ENCODE assay signal across 7 mouse cellular contexts in the genomic region with DNA sequence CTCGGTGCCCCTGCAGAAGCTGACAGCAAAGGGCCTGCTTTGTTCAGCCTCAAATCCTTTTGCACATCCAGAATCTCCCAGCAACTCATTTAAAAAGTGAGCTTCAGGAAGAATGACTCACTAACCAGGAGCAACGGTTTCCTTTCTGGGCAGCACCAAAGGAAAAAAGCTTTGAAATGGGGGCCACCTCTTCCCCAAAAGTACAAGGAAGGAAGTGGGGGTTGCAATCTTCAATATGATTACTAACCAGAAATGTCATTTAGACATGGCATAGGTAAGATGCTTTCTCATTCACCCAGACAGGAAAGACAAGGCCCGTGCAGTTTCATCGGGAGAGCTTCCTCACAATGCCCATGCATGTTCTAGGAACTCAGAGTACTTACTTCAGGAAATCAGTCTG. TPM values are rescaled to one million over a fixed set of nuclear protein-coding genes. Genes with fewer than 3 reads are reported as not detected.
DNase-seq lines count a peak whose midpoint lies in the region; ATAC-seq lines count a peak whose summit lies in the region.

No protein-coding gene starts in this region.

- DNase-seq in limb, embryonic 10.5 days (ENCODE audit: low spot score), result no peak
- peak; percentile 59 for DNase-seq in brain, adult 2 months (ENCODE audit: low read depth, low spot score)
- DNase-seq in ovary, postnatal 10 days (ENCODE audit: low spot score), result no peak
- DNase-seq in spleen, postnatal 4 days (ENCODE audit: low spot score in 2 of 2), result no peak

- H3K9me3 ChIP-seq in limb, embryonic 13.5 days, result no peaks in the 10 kb centered on the region
- H3K9me3 ChIP-seq in limb, embryonic 10.5 days (replicated peaks), result no peaks in the 10 kb centered on the region
- H3K9me3 ChIP-seq in heart, embryonic 15.5 days (replicated peaks), result no peaks in the 10 kb centered on the region
- H3K9me3 ChIP-seq in megakaryocyte, embryonic 14.5 days, result no peaks in the 10 kb centered on the region

- no peaks in the 10 kb centered on the region for H3K27me3 ChIP-seq in limb, embryonic 13.5 days
- H3K27me3 ChIP-seq in limb, embryonic 10.5 days (ENCODE audit: low read depth, poor library complexity, severe bottlenecking), result no peaks in the 10 kb centered on the region
- H3K27me3 ChIP-seq in heart, embryonic 15.5 days, result no peaks in the 10 kb centered on the region
- H3K27me3 ChIP-seq in megakaryocyte, embryonic 14.5 days (replicated peaks), result no peaks in the 10 kb centered on the region

- H3K4me1 ChIP-seq in limb, embryonic 13.5 days, result peaks cover 9% of the 10 kb centered on the region
- peaks cover 34% of the 10 kb centered on the region for H3K4me1 ChIP-seq in limb, embryonic 10.5 days
- H3K4me1 ChIP-seq in heart, embryonic 15.5 days (replicated peaks), result peaks cover 62% of the 10 kb centered on the region
- peaks cover 93% of the 10 kb centered on the region for H3K4me1 ChIP-seq in megakaryocyte, embryonic 14.5 days

- H3K4me3 ChIP-seq in limb, embryonic 13.5 days, result no peak overlapping the region
- no peak overlapping the region for H3K4me3 ChIP-seq in limb, embryonic 10.5 days
- H3K4me3 ChIP-seq in heart, embryonic 15.5 days, result no peak overlapping the region
- H3K4me3 ChIP-seq in megakaryocyte, embryonic 14.5 days (replicated peaks), result peak overlapping the region; percentile 76

- no peak overlapping the region for H3K27ac ChIP-seq in limb, embryonic 13.5 days
- H3K27ac ChIP-seq in limb, embryonic 10.5 days, result no peak overlapping the region
- H3K27ac ChIP-seq in heart, embryonic 15.5 days, result peak overlapping the region; percentile 82

- peaks cover 39% of the 10 kb centered on the region for H3K36me3 ChIP-seq in limb, embryonic 13.5 days
- H3K36me3 ChIP-seq in limb, embryonic 10.5 days, result peaks cover 42% of the 10 kb centered on the region
- H3K36me3 ChIP-seq in heart, embryonic 15.5 days, result peaks cover 31% of the 10 kb centered on the region
- H3K36me3 ChIP-seq in megakaryocyte, embryonic 14.5 days (replicated peaks; ENCODE audit: low read length), result peaks cover 67% of the 10 kb centered on the region

- 83% methylated on average over 4 of the region's 4 CpGs for WGBS in limb, embryonic 13.5 days
- WGBS in limb, embryonic 10.5 days, result 82% methylated on average over 4 of the region's 4 CpGs
- 46% methylated on average over 4 of the region's 4 CpGs for WGBS in heart, embryonic 15.5 days

- no peak overlapping the region for H3K4me2 ChIP-seq in limb, embryonic 13.5 days (replicated peaks)
- H3K4me2 ChIP-seq in heart, embryonic 15.5 days, result peak overlapping the region; percentile 19

- ATAC-seq in limb, embryonic 13.5 days (ENCODE audit: low FRiP score, low read depth), result no peak
- no peak for ATAC-seq in heart, embryonic 15.5 days (replicated peaks; ENCODE audit: insufficient number of reproducible peaks, insufficient read depth, low FRiP score, low read depth)

- H3K9ac ChIP-seq in limb, embryonic 13.5 days, result peak overlapping the region; percentile 48; the same call in 1 of the 2 replicates
- H3K9ac ChIP-seq in heart, embryonic 15.5 days, result no peak overlapping the region

RNA-seq across cellular contexts. Expression of gene Hspb9, which starts 7.6 kb away (rescaled TPM):
- 0.46 TPM in 1 of 2 replicates, not detected in the other for polyA plus RNA-seq in limb, embryonic 13.5 days (2015; fragmentation: Nextera tagmentation; extraction: Ambion mirVana)
- polyA plus RNA-seq in limb, embryonic 10.5 days (2016; fragmentation: Nextera tagmentation; extraction: Ambion mirVana), result 0.31 and 0.56 TPM in 2 replicates
- not detected in 2 replicates for polyA plus RNA-seq in heart, embryonic 15.5 days (2015; fragmentation: Nextera tagmentation; extraction: Ambion mirVana)
- 0.54 TPM in 1 of 2 replicates, not detected in the other for polyA plus RNA-seq in megakaryocyte, embryonic 14.5 days (2012; ENCODE audit: insufficient read depth, low replicate concordance)

RNA-seq across cellular contexts. Expression of gene Kat2a, which starts 9.0 kb away (rescaled TPM):
- polyA plus RNA-seq in limb, embryonic 13.5 days (2015; fragmentation: Nextera tagmentation; extraction: Ambion mirVana), result 53.6 and 53.8 TPM in 2 replicates
- 77.2 and 87.7 TPM in 2 replicates for polyA plus RNA-seq in limb, embryonic 10.5 days (2016; fragmentation: Nextera tagmentation; extraction: Ambion mirVana)
- polyA plus RNA-seq in heart, embryonic 15.5 days (2015; fragmentation: Nextera tagmentation; extraction: Ambion mirVana), result 26.5 and 36.7 TPM in 2 replicates
- 30.5 and 34.7 TPM in 2 replicates for polyA plus RNA-seq in megakaryocyte, embryonic 14.5 days (2012; ENCODE audit: insufficient read depth, low replicate concordance)

RNA-seq across cellular contexts. Expression of gene Rab5c, which starts 16.8 kb away (rescaled TPM):
- 23.2 and 24.5 TPM in 2 replicates for polyA plus RNA-seq in limb, embryonic 13.5 days (2015; fragmentation: Nextera tagmentation; extraction: Ambion mirVana)
- polyA plus RNA-seq in limb, embryonic 10.5 days (2016; fragmentation: Nextera tagmentation; extraction: Ambion mirVana), result 13.1 and 16.8 TPM in 2 replicates
- polyA plus RNA-seq in heart, embryonic 15.5 days (2015; fragmentation: Nextera tagmentation; extraction: Ambion mirVana), result 13.0 and 16.2 TPM in 2 replicates
- 502 and 744 TPM in 2 replicates for polyA plus RNA-seq in megakaryocyte, embryonic 14.5 days (2012; ENCODE audit: insufficient read depth, low replicate concordance)

RNA-seq across cellular contexts. Expression of gene Dhx58, which starts 17.2 kb away (rescaled TPM):
- 2.9 and 3.7 TPM in 2 replicates for polyA plus RNA-seq in limb, embryonic 13.5 days (2015; fragmentation: Nextera tagmentation; extraction: Ambion mirVana)
- polyA plus RNA-seq in limb, embryonic 10.5 days (2016; fragmentation: Nextera tagmentation; extraction: Ambion mirVana), result 3.1 and 4.4 TPM in 2 replicates
- polyA plus RNA-seq in heart, embryonic 15.5 days (2015; fragmentation: Nextera tagmentation; extraction: Ambion mirVana), result 1.5 and 2.1 TPM in 2 replicates
- polyA plus RNA-seq in megakaryocyte, embryonic 14.5 days (2012; ENCODE audit: insufficient read depth, low replicate concordance), result 9.2 TPM in 1 of 2 replicates, not detected in the other

RNA-seq across cellular contexts. Expression of gene Zfp385c, which starts 29.0 kb away (rescaled TPM):
- polyA plus RNA-seq in limb, embryonic 13.5 days (2015; fragmentation: Nextera tagmentation; extraction: Ambion mirVana), result 0.75 and 1.1 TPM in 2 replicates
- polyA plus RNA-seq in limb, embryonic 10.5 days (2016; fragmentation: Nextera tagmentation; extraction: Ambion mirVana), result 0.15 and 0.16 TPM in 2 replicates
- 0.09 and 0.16 TPM in 2 replicates for polyA plus RNA-seq in heart, embryonic 15.5 days (2015; fragmentation: Nextera tagmentation; extraction: Ambion mirVana)
- 0.39 TPM in 1 of 2 replicates, not detected in the other for polyA plus RNA-seq in megakaryocyte, embryonic 14.5 days (2012; ENCODE audit: insufficient read depth, low replicate concordance)

Comparison
In these comparisons a context has a peak if more than half of its experiments do, and no peak if none do; other contexts are left out.
1. RNA of gene Rab5c, which starts 16.8 kb away (polyA plus RNA-seq): 502 to 744 TPM in megakaryocyte, embryonic 14.5 days; 23.2 to 24.5 TPM in limb, embryonic 13.5 days, 13.1 to 16.8 TPM in limb, embryonic 10.5 days and 13.0 to 16.2 TPM in heart, embryonic 15.5 days; every median in the first group is over 10 times any median in the second.